Comparison of ENCODE assay signal across 8 mouse cellular contexts in genomic region chr5:105701326-105701725, GRCm38 (mm10). TPM values are rescaled to one million over a fixed set of nuclear protein-coding genes. Genes with fewer than 3 reads are reported as not detected.
DNase-seq lines count a peak whose midpoint lies in the region; ATAC-seq and TF ChIP-seq lines count a peak whose summit lies in the region.

No protein-coding gene starts in this region.

- WGBS in heart, embryonic 16.5 days = 62% methylated on average over 9 of the region's 9 CpGs
- WGBS in hindbrain, embryonic 11.5 days = 63% methylated on average over 9 of the region's 9 CpGs
- 73% methylated on average over 9 of the region's 9 CpGs for WGBS in midbrain, embryonic 10.5 days

- TF ChIP-seq EP300 in MEL (IDR thresholded peaks at IDR 0.05; ENCODE audit: low read depth in 1 of 2, low read length in 2 of 2) = no peak

- no peak for ATAC-seq in heart, embryonic 16.5 days (replicated peaks; ENCODE audit: extremely low read depth, insufficient read depth, low FRiP score)
- no peak for ATAC-seq in hindbrain, embryonic 11.5 days (ENCODE audit: low FRiP score)

- H3K4me2 ChIP-seq in heart, embryonic 16.5 days (ENCODE audit: low read depth, low read length) = peak overlapping the region; percentile 93; the same call in 1 of the 2 replicates
- H3K4me2 ChIP-seq in hindbrain, embryonic 11.5 days (replicated peaks; ENCODE audit: low read depth, low read length) = peak overlapping the region; percentile 86

- no peaks in the 10 kb centered on the region for H3K9me3 ChIP-seq in heart, embryonic 16.5 days (replicated peaks; ENCODE audit: control insufficient read depth, low read length)
- H3K9me3 ChIP-seq in MEL (replicated peaks; ENCODE audit: insufficient read depth, low read length) = no peaks in the 10 kb centered on the region
- no peaks in the 10 kb centered on the region for H3K9me3 ChIP-seq in hindbrain, embryonic 11.5 days (ENCODE audit: control insufficient read depth, low read length)
- no peaks in the 10 kb centered on the region for H3K9me3 ChIP-seq in midbrain, embryonic 10.5 days (replicated peaks)

- TF ChIP-seq POLR2A in MEL (IDR thresholded peaks at IDR 0.05; ENCODE audit: control insufficient read depth in 1 of 2, insufficient read depth in 1 of 2, low read depth in 1 of 2, low read length in 2 of 2, poor library complexity in 1 of 2) = no peak

- H3K4me1 ChIP-seq in heart, embryonic 16.5 days (ENCODE audit: control insufficient read depth, insufficient read depth, low read length) = peaks cover 23% of the 10 kb centered on the region
- peaks cover 11 to 25% of the 10 kb centered on the region in 2 experiments for H3K4me1 ChIP-seq in MEL (ENCODE audit: control insufficient read depth in 1 of 2, insufficient read depth in 2 of 2, low read length in 2 of 2)
- H3K4me1 ChIP-seq in hindbrain, embryonic 11.5 days (replicated peaks; ENCODE audit: control insufficient read depth, insufficient read depth, low read length) = no peaks in the 10 kb centered on the region
- peaks cover 48% of the 10 kb centered on the region for H3K4me1 ChIP-seq in midbrain, embryonic 10.5 days

- H3K79me2 ChIP-seq in MEL (ENCODE audit: control insufficient read depth, insufficient read depth, low read length, poor library complexity) = peaks cover 8% of the 10 kb centered on the region

- no peak overlapping the region; the same call in 1 of the 2 replicates for H3K4me3 ChIP-seq in heart, embryonic 16.5 days (ENCODE audit: low read length)
- H3K4me3 ChIP-seq in MEL (ENCODE audit: control insufficient read depth in 1 of 2, insufficient read depth in 1 of 2, low read depth in 2 of 2, low read length in 2 of 2) = peak overlapping the region; percentile 75 to 92
- H3K4me3 ChIP-seq in hindbrain, embryonic 11.5 days (ENCODE audit: low read depth, low read length) = peak overlapping the region; percentile 90
- H3K4me3 ChIP-seq in midbrain, embryonic 10.5 days = peak overlapping the region; percentile 90

- H3K9ac ChIP-seq in heart, embryonic 16.5 days (ENCODE audit: low read length) = no peak overlapping the region
- H3K9ac ChIP-seq in MEL (ENCODE audit: control insufficient read depth, low read depth, low read length, poor library complexity, severe bottlenecking) = peak overlapping the region; percentile 94
- H3K9ac ChIP-seq in hindbrain, embryonic 11.5 days (ENCODE audit: low read depth, low read length) = peak overlapping the region; percentile 99; the same call in 1 of the 2 replicates

- DNase-seq in heart, adult 8-10 months (ENCODE audit: low spot score) = no peak
- DNase-seq in MEL (ENCODE audit: low read depth, low spot score) = peak; percentile 52
- no peak for DNase-seq in hindbrain, embryonic 11.5 days (ENCODE audit: low spot score)
- no peak for DNase-seq in midbrain, embryonic 10.5 days (ENCODE audit: low spot score)
- DNase-seq in layer of hippocampus, postnatal 36 days = no peak
- DNase-seq in thymus, postnatal 25 days = no peak
- no peak for DNase-seq in gastrocnemius, postnatal 4 days (ENCODE audit: low spot score in 2 of 2)

- no peak for TF ChIP-seq CTCF in MEL (IDR thresholded peaks at IDR 0.05 in 2 of 3, conservative IDR thresholded peaks at IDR 0.05 in 1 of 3; ENCODE audit: control insufficient read depth in 1 of 3, insufficient read depth in 1 of 3, low read depth in 2 of 3, low read length in 3 of 3, poor library complexity in 1 of 3, severe bottlenecking in 1 of 3)

- no peak overlapping the region for H3K27ac ChIP-seq in heart, embryonic 16.5 days (ENCODE audit: low read length)
- H3K27ac ChIP-seq in MEL (ENCODE audit: control insufficient read depth, low read depth, low read length) = peak overlapping the region; percentile 74
- no peak overlapping the region for H3K27ac ChIP-seq in hindbrain, embryonic 11.5 days (ENCODE audit: low read depth, low read length)
- peak overlapping the region; percentile 99 for H3K27ac ChIP-seq in midbrain, embryonic 10.5 days (replicated peaks)

- H3K36me3 ChIP-seq in heart, embryonic 16.5 days (ENCODE audit: control insufficient read depth, insufficient read depth) = no peaks in the 10 kb centered on the region
- H3K36me3 ChIP-seq in MEL (ENCODE audit: control insufficient read depth in 1 of 2, insufficient read depth in 2 of 2, low read length in 2 of 2) = peaks cover 0 to 20% of the 10 kb centered on the region in 2 experiments; a peak in 2 of 4 replicates
- no peaks in the 10 kb centered on the region for H3K36me3 ChIP-seq in hindbrain, embryonic 11.5 days (ENCODE audit: control insufficient read depth, insufficient read depth, low read length)
- peaks cover 36% of the 10 kb centered on the region for H3K36me3 ChIP-seq in midbrain, embryonic 10.5 days

- no peak for TF ChIP-seq RAD21 in MEL (IDR thresholded peaks at IDR 0.05; ENCODE audit: low read depth, low read length)

- H3K27me3 ChIP-seq in heart, embryonic 16.5 days (ENCODE audit: control insufficient read depth, insufficient read depth, low read length) = no peaks in the 10 kb centered on the region
- H3K27me3 ChIP-seq in MEL (ENCODE audit: control insufficient read depth in 1 of 2, insufficient read depth in 2 of 2, low read length in 2 of 2) = no peaks in the 10 kb centered on the region
- H3K27me3 ChIP-seq in hindbrain, embryonic 11.5 days (ENCODE audit: control insufficient read depth, insufficient read depth, low read length) = no peaks in the 10 kb centered on the region
- H3K27me3 ChIP-seq in midbrain, embryonic 10.5 days (ENCODE audit: low read depth, poor library complexity, severe bottlenecking) = peaks cover 20% of the 10 kb centered on the region

TF ChIP-seq in MEL, 35 proteins besides CTCF, POLR2A, EP300 and RAD21:
- TF ChIP-seq MEF2A (IDR thresholded peaks at IDR 0.05; ENCODE audit: extremely low read depth, insufficient replicate concordance, low read depth, low read length, poor library complexity, severe bottlenecking) (no peak), MAZ (IDR thresholded peaks at IDR 0.05; ENCODE audit: low read depth, low read length) (no peak), SMC3 (IDR thresholded peaks at IDR 0.05; ENCODE audit: low read depth, low read length) (no peak), ETS1 (IDR thresholded peaks at IDR 0.05; ENCODE audit: low read depth, low read length) (no peak), CHD1 (IDR thresholded peaks at IDR 0.05; ENCODE audit: low read depth, low read length) (no peak), ELF1 (IDR thresholded peaks at IDR 0.05; ENCODE audit: low read depth, low read length) (no peak), POLR2AphosphoS5 (IDR thresholded peaks at IDR 0.05; ENCODE audit: borderline replicate concordance, low read depth, low read length) (no peak), MXI1 (IDR thresholded peaks at IDR 0.05; ENCODE audit: low read depth, low read length) (no peak), POLR2AphosphoS2 (IDR thresholded peaks at IDR 0.05; ENCODE audit: low read length) (no peak), E2F4 (IDR thresholded peaks at IDR 0.05; ENCODE audit: borderline replicate concordance, low read depth, low read length) (no peak), MAX (IDR thresholded peaks at IDR 0.05; ENCODE audit: low read length) (no peak), NELFE (IDR thresholded peaks at IDR 0.05; ENCODE audit: low read depth, low read length) (no peak), HCFC1 (IDR thresholded peaks at IDR 0.05; ENCODE audit: low read depth, low read length) (no peak), TCF12 (IDR thresholded peaks at IDR 0.05; ENCODE audit: low read depth, low read length) (no peak), CHD2 (IDR thresholded peaks at IDR 0.05; ENCODE audit: low read length) (no peak), MYC (IDR thresholded peaks at IDR 0.05; ENCODE audit: low read depth, low read length) (no peak)

RNA-seq across cellular contexts. Expression of gene Lrrc8d, which starts 1.6 kb away (rescaled TPM):
- 8.3 and 9.6 TPM in 2 replicates for polyA plus RNA-seq in heart, embryonic 16.5 days (2015; fragmentation: Nextera tagmentation; extraction: Ambion mirVana)
- total RNA-seq in heart, adult 8-10 months (2022) = 10 to 100 TPM in 1 of 4 experiments, 1 to 10 TPM in 3; 7.2 to 11.1 (median 9.0) TPM
- 11.4 and 13.3 TPM in 2 replicates for total RNA-seq in MEL (2012; rRNA removed)
- 100 to 1,000 TPM in 1 of 2 experiments, 10 to 100 TPM in 1; 21.9 to 258 TPM for polyA plus RNA-seq in MEL (2012; ENCODE audit: insufficient read depth in 1 of 2, insufficient read length in 2 of 2, low read depth in 1 of 2, low replicate concordance in 2 of 2, missing spikeins in 1 of 2)
- polyA plus RNA-seq in hindbrain, embryonic 11.5 days (2014; fragmentation: Nextera tagmentation; extraction: Ambion mirVana) = 24.7 and 25.1 TPM in 2 replicates
- 20.7 and 24.1 TPM in 2 replicates for polyA plus RNA-seq in midbrain, embryonic 10.5 days (2016; fragmentation: Nextera tagmentation; extraction: Ambion mirVana)
- total RNA-seq in layer of hippocampus, postnatal 36 days (2021) = 10 to 100 TPM; 47.7 to 48.8 TPM
- 10 to 100 TPM; 13.8 to 19.2 TPM for total RNA-seq in gastrocnemius, postnatal 4 days (2021)

Comparison
In these comparisons a context has a peak if more than half of its experiments do, and no peak if none do; other contexts are left out.
1. H3K27ac ChIP-seq: peak in MEL (single experiment) and midbrain, embryonic 10.5 days (single experiment); none in heart, embryonic 16.5 days (single experiment) and hindbrain, embryonic 11.5 days (single experiment).